In the genomic region with DNA sequence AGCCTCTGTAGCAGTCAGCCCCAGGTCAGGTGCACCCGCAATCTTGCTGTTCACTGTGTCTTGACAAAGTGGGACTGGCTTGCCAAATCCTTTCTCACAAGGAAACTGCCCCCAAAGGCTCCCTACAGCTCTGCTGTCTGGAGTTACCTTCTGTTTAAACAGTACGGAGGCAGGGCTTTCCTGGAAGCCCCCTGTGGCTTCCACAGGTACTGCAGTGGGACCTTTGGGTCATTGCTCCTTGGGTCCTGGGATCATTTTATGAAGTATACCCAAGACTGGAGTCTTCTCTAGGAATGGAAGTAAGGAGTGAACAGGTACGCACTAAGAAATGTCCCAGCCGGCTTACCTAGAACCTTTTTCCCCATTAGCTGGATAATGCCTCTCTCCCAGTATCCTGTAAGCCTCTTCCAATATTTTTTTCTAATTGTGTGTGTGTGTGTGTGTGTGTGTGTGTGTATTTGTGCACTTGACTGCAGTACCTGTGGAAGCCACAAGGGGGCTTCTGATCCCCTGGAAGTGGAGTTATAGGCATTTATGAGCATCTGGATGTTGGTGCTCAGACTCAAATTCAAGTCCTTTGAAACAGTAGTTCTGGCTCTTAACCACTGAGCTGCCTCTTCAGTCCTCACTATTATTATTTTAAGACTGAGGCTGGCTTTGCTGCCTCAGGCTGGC, we compare ENCODE assay signal across 13 mouse cellular contexts. TPM values are rescaled to one million over a fixed set of nuclear protein-coding genes. Genes with fewer than 3 reads are reported as not detected.
DNase-seq lines count a peak whose midpoint lies in the region; ATAC-seq and TF ChIP-seq lines count a peak whose summit lies in the region.
"Had no signal": no experiment of that assay in that cellular context is flagged by ENCODE, and none has a peak within 500 bp of the region (broad histone marks: within the 10 kb centered on the region; RNA-seq: fewer than 3 reads in every experiment).

No protein-coding gene starts in this region.

- TF ChIP-seq CTCF in hindbrain, postnatal 0 days (IDR thresholded peaks at IDR 0.05; ENCODE audit: low read depth), result peak; percentile 45
- peak; percentile 42 for TF ChIP-seq CTCF in stomach, postnatal 0 days (IDR thresholded peaks at IDR 0.05; ENCODE audit: low read depth)

- H3K36me3 ChIP-seq in hindbrain, postnatal 0 days (ENCODE audit: insufficient read depth, low read length), result no peaks in the 10 kb centered on the region
- H3K36me3 ChIP-seq in hindbrain, embryonic 14.5 days (replicated peaks; ENCODE audit: control insufficient read depth, insufficient read depth), result no peaks in the 10 kb centered on the region
- H3K36me3 ChIP-seq in stomach, postnatal 0 days (ENCODE audit: control insufficient read depth, insufficient read depth, low read length), result no peaks in the 10 kb centered on the region
- H3K36me3 ChIP-seq: embryonic facial prominence, embryonic 10.5 days; hindbrain, embryonic 12.5 days had no signal

- WGBS in hindbrain, postnatal 0 days, result 82% methylated on average over 4 of the region's 4 CpGs
- 90% methylated on average over 4 of the region's 4 CpGs for WGBS in hindbrain, embryonic 14.5 days
- WGBS in stomach, postnatal 0 days, result 86% methylated on average over 4 of the region's 4 CpGs

- ATAC-seq in hindbrain, postnatal 0 days, result no peak
- ATAC-seq in hindbrain, embryonic 14.5 days (ENCODE audit: low FRiP score), result no peak
- ATAC-seq in stomach, postnatal 0 days (ENCODE audit: low FRiP score, low TSS enrichment), result no peak
- ATAC-seq: activated CD4-positive, CD25-positive, alpha-beta regulatory T cell, adult 4 months had no signal

- H3K9me3 ChIP-seq in hindbrain, postnatal 0 days (ENCODE audit: low read length), result no peaks in the 10 kb centered on the region
- no peaks in the 10 kb centered on the region for H3K9me3 ChIP-seq in hindbrain, embryonic 14.5 days (ENCODE audit: control insufficient read depth, low read length)
- no peaks in the 10 kb centered on the region for H3K9me3 ChIP-seq in stomach, postnatal 0 days (ENCODE audit: control insufficient read depth, low read length)
- H3K9me3 ChIP-seq: embryonic facial prominence, embryonic 10.5 days had no signal

- H3K4me2 ChIP-seq in hindbrain, postnatal 0 days (ENCODE audit: low read depth, low read length), result no peak overlapping the region
- H3K4me2 ChIP-seq in hindbrain, embryonic 14.5 days (replicated peaks), result no peak overlapping the region
- no peak overlapping the region for H3K4me2 ChIP-seq in stomach, postnatal 0 days (replicated peaks; ENCODE audit: low read depth)
- H3K4me2 ChIP-seq: hindbrain, embryonic 12.5 days; midbrain, embryonic 11.5 days had no signal

- H3K27ac ChIP-seq in hindbrain, postnatal 0 days, result no peak overlapping the region
- no peak overlapping the region for H3K27ac ChIP-seq in hindbrain, embryonic 14.5 days
- no peak overlapping the region for H3K27ac ChIP-seq in stomach, postnatal 0 days (replicated peaks)
- H3K27ac ChIP-seq: embryonic facial prominence, embryonic 10.5 days; hindbrain, embryonic 12.5 days had no signal

- no peak overlapping the region for H3K9ac ChIP-seq in hindbrain, postnatal 0 days (replicated peaks; ENCODE audit: low read length)
- H3K9ac ChIP-seq in hindbrain, embryonic 14.5 days, result no peak overlapping the region
- no peak overlapping the region for H3K9ac ChIP-seq in stomach, postnatal 0 days (ENCODE audit: low read length)
- H3K9ac ChIP-seq: hindbrain, embryonic 12.5 days had no signal

- H3K4me3 ChIP-seq in hindbrain, postnatal 0 days (ENCODE audit: low read length), result no peak overlapping the region
- H3K4me3 ChIP-seq in hindbrain, embryonic 14.5 days (replicated peaks; ENCODE audit: low read length), result no peak overlapping the region
- H3K4me3 ChIP-seq in stomach, postnatal 0 days (ENCODE audit: low read depth, low read length), result no peak overlapping the region
- H3K4me3 ChIP-seq: embryonic facial prominence, embryonic 10.5 days; hindbrain, embryonic 12.5 days had no signal

- H3K27me3 ChIP-seq in hindbrain, postnatal 0 days (ENCODE audit: insufficient read depth, low read length), result no peaks in the 10 kb centered on the region
- H3K27me3 ChIP-seq in hindbrain, embryonic 14.5 days (ENCODE audit: control insufficient read depth, insufficient read depth, low read length), result no peaks in the 10 kb centered on the region
- no peaks in the 10 kb centered on the region for H3K27me3 ChIP-seq in stomach, postnatal 0 days (ENCODE audit: control insufficient read depth, insufficient read depth, low read length)
- H3K27me3 ChIP-seq: hindbrain, embryonic 12.5 days had no signal

- DNase-seq in hindbrain, postnatal 0 days (ENCODE audit: low spot score), result no peak
- DNase-seq in hindbrain, embryonic 14.5 days (ENCODE audit: low spot score), result no peak
- DNase-seq in retina, embryonic 14.5 days (ENCODE audit: low spot score), result peak; percentile 36
- no peak for DNase-seq in retina, postnatal 1 day
- peak; percentile 82 for DNase-seq in R1 (ENCODE audit: low read depth, low spot score)
- no peak for DNase-seq in stomach, postnatal 0 days (ENCODE audit: low spot score)
- DNase-seq in T-cell, adult 2 months (ENCODE audit: low spot score), result no peak
- DNase-seq: cerebellum, adult 9-10 months; kidney, adult 8-10 months had no signal

- no peaks in the 10 kb centered on the region for H3K4me1 ChIP-seq in hindbrain, postnatal 0 days (ENCODE audit: insufficient read depth, low read length)
- H3K4me1 ChIP-seq in hindbrain, embryonic 14.5 days (replicated peaks; ENCODE audit: control insufficient read depth, insufficient read depth, low read length), result peaks cover 3% of the 10 kb centered on the region; the same call in 1 of the 2 replicates
- H3K4me1 ChIP-seq in stomach, postnatal 0 days (replicated peaks; ENCODE audit: control insufficient read depth, insufficient read depth), result no peaks in the 10 kb centered on the region

- TF ChIP-seq EP300 in stomach, postnatal 0 days (optimal IDR thresholded peaks at IDR 0.05), result no peak

RNA-seq across cellular contexts. Expression of a gene that starts 28.0 kb away (rescaled TPM):
- 2.9 and 3.3 TPM in 2 replicates for total RNA-seq in hindbrain, postnatal 0 days (2014; rRNA removed)
- 3.6 and 4.3 TPM in 2 replicates for polyA plus RNA-seq in hindbrain, postnatal 0 days (2015; fragmentation: Nextera tagmentation; extraction: Ambion mirVana)
- 2.6 and 2.8 TPM in 2 replicates for polyA plus RNA-seq in hindbrain, embryonic 14.5 days (2014; fragmentation: Nextera tagmentation; extraction: Ambion mirVana)
- 2.3 and 2.5 TPM in 2 replicates for polyA plus RNA-seq in stomach, postnatal 0 days (2015; fragmentation: Nextera tagmentation; extraction: Ambion mirVana)
- polyA plus RNA-seq: activated CD4-positive, CD25-positive, alpha-beta regulatory T cell, adult 4 months had no signal

RNA-seq across cellular contexts. Expression of a gene that starts 53.1 kb away (rescaled TPM):
- total RNA-seq in hindbrain, postnatal 0 days (2014; rRNA removed), result 1.5 and 1.7 TPM in 2 replicates
- polyA plus RNA-seq in hindbrain, postnatal 0 days (2015; fragmentation: Nextera tagmentation; extraction: Ambion mirVana), result 11.5 and 14.0 TPM in 2 replicates
- 12.5 and 12.6 TPM in 2 replicates for polyA plus RNA-seq in hindbrain, embryonic 14.5 days (2014; fragmentation: Nextera tagmentation; extraction: Ambion mirVana)
- 4.6 and 4.8 TPM in 2 replicates for polyA plus RNA-seq in stomach, postnatal 0 days (2015; fragmentation: Nextera tagmentation; extraction: Ambion mirVana)

Comparison
In these comparisons a context has a peak if more than half of its experiments do, and no peak if none do; other contexts are left out.
1. DNase-seq: peak in retina, embryonic 14.5 days (single experiment) and R1 (single experiment); none in hindbrain, postnatal 0 days (single experiment), hindbrain, embryonic 14.5 days (single experiment), retina, postnatal 1 day (single experiment), stomach, postnatal 0 days (single experiment) and T-cell, adult 2 months (single experiment).